Mouse (Mus musculus): ENCODE measurements at regions not wholly inside any gene's neighbourhood (a gene's known extent, or its start where the extent isn't known, plus 50 kb on each side); places are given as distances from the start of the nearest gene placed in this dataset.
A peak's percentile ranks its signal among the peaks of the same experiment; 100 is the strongest.

DNA sequence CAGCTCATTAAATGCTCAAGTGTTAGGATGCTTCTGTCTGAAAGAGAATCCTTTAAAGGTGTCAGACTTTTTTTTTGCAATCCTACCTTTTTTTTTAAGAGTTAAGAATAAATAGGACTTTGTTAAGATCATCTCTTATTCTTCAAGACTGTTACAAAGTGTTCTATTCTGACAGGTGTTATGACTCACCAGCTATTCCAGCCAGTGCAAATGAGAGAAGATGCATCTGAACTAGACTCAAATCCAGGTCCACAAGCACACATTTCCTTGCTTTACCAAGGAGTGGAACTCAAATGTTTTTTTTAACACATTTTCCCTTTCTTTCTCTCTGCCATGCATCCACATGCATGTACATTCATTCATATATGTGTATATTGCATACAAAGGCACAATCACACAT, 98.4 kb upstream of the Atp10a start:
- Histone ChIP-seq H3K27me3 (no peaks in the 10 kb centered on the region), H3K36me3 (no peaks in the 10 kb centered on the region), H3K4me2 (replicated peaks) (no peak overlapping the region), H3K4me3 (replicated peaks) (no peak overlapping the region), H3K27ac (no peak overlapping the region), H3K9me3 (no peaks in the 10 kb centered on the region), H3K9ac (replicated peaks) (no peak overlapping the region), H3K4me1 (replicated peaks) (no peaks in the 10 kb centered on the region)
- no peak for ATAC-seq

GRCm38 (mm10) chr7:58568807-58569206, 87.2 kb upstream of the Atp10a start:
- Histone ChIP-seq H3K4me3 (replicated peaks) (no peak overlapping the region), H3K4me1 (replicated peaks) (no peaks in the 10 kb centered on the region), H3K36me3 (no peaks in the 10 kb centered on the region), H3K27ac (no peak overlapping the region), H3K4me2 (replicated peaks) (no peak overlapping the region), H3K27me3 (no peaks in the 10 kb centered on the region), H3K9ac (replicated peaks) (no peak overlapping the region), H3K9me3 (no peaks in the 10 kb centered on the region)
- WGBS = 64% methylated on average over 2 of the region's 2 CpGs
- ATAC-seq = no peak

GRCm38 (mm10) chr7:58584241-58584820, 71.6 kb upstream of the Atp10a start:
- no peak overlapping the region for H3K4me3 ChIP-seq (replicated peaks)
- H3K36me3 ChIP-seq = no peaks in the 10 kb centered on the region
- ATAC-seq = peak; percentile 77
- no peaks in the 10 kb centered on the region for H3K4me1 ChIP-seq (replicated peaks)
- 33% methylated on average over 4 of the region's 4 CpGs for WGBS
- no peaks in the 10 kb centered on the region for H3K27me3 ChIP-seq
- no peak overlapping the region for H3K9ac ChIP-seq (replicated peaks)
- no peaks in the 10 kb centered on the region for H3K9me3 ChIP-seq
- no peak overlapping the region for H3K27ac ChIP-seq
- no peak overlapping the region for H3K4me2 ChIP-seq (replicated peaks)

- WGBS = 77% methylated on average over 3 of the region's 3 CpGs
- Histone ChIP-seq H3K36me3 (no peaks in the 10 kb centered on the region), H3K9me3 (no peaks in the 10 kb centered on the region), H3K4me1 (replicated peaks) (no peaks in the 10 kb centered on the region), H3K27ac (no peak overlapping the region), H3K9ac (replicated peaks) (no peak overlapping the region), H3K27me3 (no peaks in the 10 kb centered on the region), H3K4me3 (replicated peaks) (no peak overlapping the region), H3K4me2 (replicated peaks) (no peak overlapping the region)
- ATAC-seq = no peak
Measured at GRCm38 (mm10) chr7:58585626-58586256, 70.2 kb upstream of the Atp10a start.

- no peak overlapping the region for H3K4me2 ChIP-seq (replicated peaks)
- ATAC-seq = no peak
- H3K4me3 ChIP-seq (replicated peaks) = no peak overlapping the region
- H3K9ac ChIP-seq (replicated peaks) = no peak overlapping the region
- H3K36me3 ChIP-seq = no peaks in the 10 kb centered on the region
- no peaks in the 10 kb centered on the region for H3K27me3 ChIP-seq
- H3K9me3 ChIP-seq = no peaks in the 10 kb centered on the region
- H3K27ac ChIP-seq = no peak overlapping the region
- H3K4me1 ChIP-seq (replicated peaks) = no peaks in the 10 kb centered on the region
- WGBS = 84% methylated on average over 1 of the region's 1 CpGs
Measured at GRCm38 (mm10) chr7:58595951-58596350, 60.0 kb upstream of the Atp10a start.

Measured in midbrain, embryonic 13.5 days (tissue).